Mouse (Mus musculus): ENCODE data around the gene Kcnip1. TPM values are rescaled to one million over a fixed set of nuclear protein-coding genes. Genes with fewer than 3 reads are reported as not detected.

The Kcnip1 gene
- polyA plus RNA-seq, 1 experiment from 2014 or later, result 38.8 TPM

GRCm38 (mm10) chr11:33752431-33752873, 240.5 kb downstream of the Kcnip1 start:
- H3K4me1 ChIP-seq, result peaks cover 14% of the 10 kb centered on the region
- H3K36me3 ChIP-seq, result no peaks in the 10 kb centered on the region
- no peak overlapping the region for H3K9ac ChIP-seq
- H3K4me3 ChIP-seq, result no peak overlapping the region
- no peaks in the 10 kb centered on the region for H3K27me3 ChIP-seq (replicated peaks)
- no peak overlapping the region for H3K4me2 ChIP-seq (replicated peaks)
- WGBS, result 50% methylated on average over 4 of the region's 4 CpGs
- H3K9me3 ChIP-seq, result no peaks in the 10 kb centered on the region
- no peak for ATAC-seq (ENCODE audit: low FRiP score, low read depth)
- no peak overlapping the region for H3K27ac ChIP-seq

DNA sequence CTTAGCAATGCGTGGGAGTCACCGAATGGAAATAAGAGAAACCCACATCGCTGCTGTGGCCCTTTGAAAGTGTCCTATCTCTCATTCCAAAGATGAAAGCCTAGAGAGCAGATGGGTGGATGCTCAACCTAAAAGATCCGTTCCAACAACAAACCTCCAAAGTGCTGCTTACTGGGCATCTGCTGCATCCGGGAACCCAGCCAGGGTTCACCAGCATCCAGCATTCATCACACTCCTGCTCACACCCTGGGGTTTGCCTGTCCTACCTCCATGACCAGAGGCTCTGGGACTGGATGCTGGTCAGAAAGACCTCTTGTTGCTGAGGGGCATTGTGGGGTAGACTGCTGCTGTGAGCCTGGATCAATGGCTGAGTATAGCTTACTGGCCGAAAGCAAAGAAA, 241.4 kb downstream of the Kcnip1 start:
- H3K9me3 ChIP-seq, result no peaks in the 10 kb centered on the region
- WGBS, result 91% methylated on average over 6 of the region's 6 CpGs
- H3K36me3 ChIP-seq, result no peaks in the 10 kb centered on the region
- ATAC-seq (ENCODE audit: low FRiP score, low read depth), result no peak
- no peak overlapping the region for H3K4me2 ChIP-seq (replicated peaks)
- H3K27ac ChIP-seq, result no peak overlapping the region
- H3K9ac ChIP-seq, result no peak overlapping the region
- peaks cover 6% of the 10 kb centered on the region for H3K4me1 ChIP-seq
- no peak overlapping the region for H3K4me3 ChIP-seq
- no peaks in the 10 kb centered on the region for H3K27me3 ChIP-seq (replicated peaks)

DNA sequence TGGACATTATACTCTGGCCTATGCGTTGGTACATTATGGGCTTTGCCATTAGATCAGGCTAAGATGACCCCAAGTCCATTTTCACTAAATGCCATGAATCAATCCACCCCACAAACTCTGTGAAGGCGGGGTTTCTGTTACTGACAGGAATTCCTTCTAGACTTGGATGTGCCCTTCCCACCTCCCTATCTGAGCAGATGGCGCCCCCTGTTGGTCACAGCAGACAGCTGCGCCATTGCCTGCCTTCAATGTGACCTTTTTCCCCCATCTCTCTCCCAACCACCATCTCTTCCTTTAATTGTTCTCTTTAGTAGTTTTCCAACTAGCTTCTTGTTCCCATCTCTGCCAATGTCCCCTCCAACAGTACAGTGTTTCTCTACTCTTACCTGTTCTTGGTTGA, 243.0 kb downstream of the Kcnip1 start:
- H3K9me3 ChIP-seq, result no peaks in the 10 kb centered on the region
- H3K4me1 ChIP-seq, result peaks cover 5% of the 10 kb centered on the region
- no peak overlapping the region for H3K4me2 ChIP-seq (replicated peaks)
- ATAC-seq (ENCODE audit: low FRiP score, low read depth), result no peak
- H3K4me3 ChIP-seq, result no peak overlapping the region
- WGBS, result 88% methylated on average over 4 of the region's 4 CpGs
- no peak overlapping the region for H3K27ac ChIP-seq
- no peaks in the 10 kb centered on the region for H3K27me3 ChIP-seq (replicated peaks)
- H3K36me3 ChIP-seq, result no peaks in the 10 kb centered on the region
- no peak overlapping the region for H3K9ac ChIP-seq

DNA sequence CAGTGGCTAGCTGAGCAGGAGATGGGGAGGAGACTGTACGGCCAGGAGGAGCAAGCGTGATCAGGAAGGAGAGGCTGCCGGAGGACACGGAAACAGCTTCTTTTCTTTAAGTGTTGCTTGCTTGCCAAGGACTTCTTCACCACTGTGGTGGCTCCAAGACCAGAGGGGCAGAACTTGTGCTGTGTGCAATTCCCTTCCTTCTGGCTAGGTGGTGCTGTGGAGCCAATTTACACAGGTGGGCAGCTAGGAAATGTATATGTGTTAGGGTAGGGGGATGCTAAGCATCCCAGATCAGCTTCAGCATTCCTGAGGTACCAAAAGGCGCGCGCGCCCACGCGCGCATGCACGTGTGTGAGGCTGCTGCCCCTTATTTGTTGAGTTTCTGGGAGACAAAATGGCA, 243.5 kb downstream of the Kcnip1 start:
- Histone ChIP-seq H3K4me2 (replicated peaks) (no peak overlapping the region), H3K4me1 (peaks cover 5% of the 10 kb centered on the region), H3K9ac (no peak overlapping the region), H3K27me3 (replicated peaks) (no peaks in the 10 kb centered on the region), H3K4me3 (no peak overlapping the region), H3K36me3 (no peaks in the 10 kb centered on the region), H3K27ac (no peak overlapping the region), H3K9me3 (no peaks in the 10 kb centered on the region)
- 94% methylated on average over 12 of the region's 12 CpGs for WGBS
- ATAC-seq (ENCODE audit: low FRiP score, low read depth), result no peak

GRCm38 (mm10) chr11:33748754-33749153, 244.2 kb downstream of the Kcnip1 start:
- Histone ChIP-seq H3K4me2 (replicated peaks) (no peak overlapping the region), H3K27ac (no peak overlapping the region), H3K36me3 (no peaks in the 10 kb centered on the region), H3K27me3 (replicated peaks) (no peaks in the 10 kb centered on the region), H3K4me1 (peaks cover 5% of the 10 kb centered on the region), H3K9ac (no peak overlapping the region), H3K9me3 (no peaks in the 10 kb centered on the region), H3K4me3 (no peak overlapping the region)
- WGBS, result 75% methylated on average over 5 of the region's 5 CpGs
- ATAC-seq (ENCODE audit: low FRiP score, low read depth), result no peak

- H3K4me3 ChIP-seq, result no peak overlapping the region
- no peaks in the 10 kb centered on the region for H3K27me3 ChIP-seq (replicated peaks)
- H3K27ac ChIP-seq, result no peak overlapping the region
- no peak overlapping the region for H3K4me2 ChIP-seq (replicated peaks)
- WGBS, result 78% methylated on average over 5 of the region's 5 CpGs
- peaks cover 1% of the 10 kb centered on the region for H3K4me1 ChIP-seq
- H3K9ac ChIP-seq, result no peak overlapping the region
- H3K36me3 ChIP-seq, result no peaks in the 10 kb centered on the region
- no peak for ATAC-seq (ENCODE audit: low FRiP score, low read depth)
- H3K9me3 ChIP-seq, result no peaks in the 10 kb centered on the region
Measured at GRCm38 (mm10) chr11:33747402-33747955, 245.5 kb downstream of the Kcnip1 start.

GRCm38 (mm10) chr11:33746402-33746801, 246.6 kb downstream of the Kcnip1 start:
- Histone ChIP-seq H3K9me3 (no peaks in the 10 kb centered on the region), H3K9ac (no peak overlapping the region), H3K27me3 (replicated peaks) (no peaks in the 10 kb centered on the region), H3K27ac (no peak overlapping the region), H3K36me3 (no peaks in the 10 kb centered on the region), H3K4me2 (replicated peaks) (no peak overlapping the region), H3K4me3 (no peak overlapping the region), H3K4me1 (peaks cover 5% of the 10 kb centered on the region)
- WGBS, result 72% methylated on average over 3 of the region's 3 CpGs
- no peak for ATAC-seq (ENCODE audit: low FRiP score, low read depth)

DNA sequence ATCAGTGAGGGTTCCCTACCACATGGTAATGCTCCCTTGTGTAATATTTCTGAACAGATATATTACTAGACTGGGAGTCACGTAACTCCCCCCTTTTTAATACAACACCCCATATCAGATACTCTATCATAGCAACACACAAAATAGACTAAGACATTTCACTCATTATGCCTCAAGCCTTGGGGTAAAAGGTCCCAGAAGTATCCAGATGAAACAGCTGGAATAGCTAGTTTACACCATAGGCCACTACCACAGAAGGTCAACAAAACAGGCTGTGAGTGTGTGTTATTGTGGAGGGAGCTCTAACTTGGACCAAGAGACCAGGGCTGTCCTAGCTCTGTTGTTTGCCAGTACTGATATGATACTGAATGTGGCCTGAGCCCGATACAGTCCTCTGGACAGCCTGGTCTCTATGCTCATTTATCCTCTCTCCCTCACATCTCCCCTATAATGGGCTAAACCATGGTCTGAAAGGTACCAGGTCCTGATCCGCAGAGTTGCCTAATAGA, 247.1 kb downstream of the Kcnip1 start:
- Histone ChIP-seq H3K9me3 (no peaks in the 10 kb centered on the region), H3K4me2 (replicated peaks) (no peak overlapping the region), H3K27me3 (replicated peaks) (no peaks in the 10 kb centered on the region), H3K4me1 (peaks cover 5% of the 10 kb centered on the region), H3K36me3 (no peaks in the 10 kb centered on the region), H3K4me3 (no peak overlapping the region), H3K9ac (no peak overlapping the region), H3K27ac (no peak overlapping the region)
- WGBS, result 94% methylated on average over 3 of the region's 3 CpGs
- no peak for ATAC-seq (ENCODE audit: low FRiP score, low read depth)

DNA sequence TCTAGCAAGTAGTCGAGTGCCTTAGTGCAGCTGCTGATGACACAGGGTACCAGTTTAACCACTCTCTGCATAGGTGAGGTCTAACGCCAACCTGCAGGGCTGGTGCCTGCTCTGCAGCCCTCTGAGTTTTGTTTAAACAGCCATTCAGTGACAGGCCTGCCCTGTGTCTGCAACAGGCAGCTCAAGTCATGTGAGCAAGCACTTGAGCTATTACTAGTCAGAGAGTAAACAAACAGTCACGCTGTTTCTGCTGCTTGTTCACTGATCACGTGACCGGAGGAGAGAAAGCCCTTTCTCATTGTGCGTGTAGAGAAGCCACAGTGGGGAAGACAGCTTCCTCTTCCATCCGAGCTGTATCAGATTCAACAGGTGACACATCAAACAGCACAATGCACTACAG, 248.5 kb downstream of the Kcnip1 start:
- H3K27me3 ChIP-seq (replicated peaks), result no peaks in the 10 kb centered on the region
- peaks cover 5% of the 10 kb centered on the region for H3K4me1 ChIP-seq
- H3K36me3 ChIP-seq, result no peaks in the 10 kb centered on the region
- ATAC-seq (ENCODE audit: low FRiP score, low read depth), result no peak
- H3K4me3 ChIP-seq, result no peak overlapping the region
- no peak overlapping the region for H3K9ac ChIP-seq
- H3K27ac ChIP-seq, result no peak overlapping the region
- WGBS, result 53% methylated on average over 7 of the region's 7 CpGs
- no peak overlapping the region for H3K4me2 ChIP-seq (replicated peaks)
- no peaks in the 10 kb centered on the region for H3K9me3 ChIP-seq

DNA sequence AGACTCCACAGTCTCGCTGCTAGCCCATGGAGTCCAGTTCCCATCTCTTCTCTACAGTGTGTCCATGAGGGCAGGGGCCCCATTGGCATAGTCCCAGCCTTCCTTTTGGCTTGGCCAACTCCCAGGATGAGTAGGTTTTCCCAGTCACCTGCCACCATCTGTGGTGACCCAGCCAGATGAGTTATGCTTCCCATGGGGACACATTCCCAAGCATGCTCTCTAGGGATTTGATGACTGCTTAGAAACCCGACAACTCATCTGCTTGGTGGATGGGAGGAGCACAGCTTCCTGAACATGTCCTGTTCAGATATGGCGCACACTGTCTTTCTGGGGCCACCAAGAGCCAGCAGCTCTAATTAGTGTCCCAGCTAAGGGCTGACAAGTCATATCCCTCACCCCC, 252.8 kb downstream of the Kcnip1 start:
- no peak for ATAC-seq (ENCODE audit: low FRiP score, low read depth)
- H3K9me3 ChIP-seq, result no peaks in the 10 kb centered on the region
- H3K27me3 ChIP-seq (replicated peaks), result no peaks in the 10 kb centered on the region
- no peaks in the 10 kb centered on the region for H3K36me3 ChIP-seq
- no peak overlapping the region for H3K27ac ChIP-seq
- no peak overlapping the region for H3K4me3 ChIP-seq
- H3K4me2 ChIP-seq (replicated peaks), result no peak overlapping the region
- peaks cover 5% of the 10 kb centered on the region for H3K4me1 ChIP-seq
- no peak overlapping the region for H3K9ac ChIP-seq
- WGBS, result 74% methylated on average over 3 of the region's 3 CpGs

DNA sequence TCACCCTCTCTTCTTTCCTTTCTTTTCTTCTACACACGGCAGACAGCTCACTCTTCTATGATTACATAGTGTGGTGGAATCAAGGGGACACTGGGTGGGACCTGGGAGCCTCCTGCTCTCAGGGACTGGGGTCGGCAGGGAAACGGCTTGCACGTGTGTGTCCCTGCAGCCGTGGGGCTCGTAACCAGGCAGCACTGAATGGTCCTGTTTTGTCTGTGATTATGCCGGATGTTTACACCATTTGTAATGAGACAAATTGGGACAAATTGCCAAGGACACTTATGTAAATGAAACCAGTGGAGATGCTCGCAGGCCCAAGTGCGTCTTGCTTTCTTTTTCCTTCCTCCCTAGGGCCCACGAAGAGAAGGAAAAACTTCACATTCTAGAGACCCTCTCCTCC, 256.5 kb downstream of the Kcnip1 start:
- no peak for ATAC-seq (ENCODE audit: low FRiP score, low read depth)

DNA sequence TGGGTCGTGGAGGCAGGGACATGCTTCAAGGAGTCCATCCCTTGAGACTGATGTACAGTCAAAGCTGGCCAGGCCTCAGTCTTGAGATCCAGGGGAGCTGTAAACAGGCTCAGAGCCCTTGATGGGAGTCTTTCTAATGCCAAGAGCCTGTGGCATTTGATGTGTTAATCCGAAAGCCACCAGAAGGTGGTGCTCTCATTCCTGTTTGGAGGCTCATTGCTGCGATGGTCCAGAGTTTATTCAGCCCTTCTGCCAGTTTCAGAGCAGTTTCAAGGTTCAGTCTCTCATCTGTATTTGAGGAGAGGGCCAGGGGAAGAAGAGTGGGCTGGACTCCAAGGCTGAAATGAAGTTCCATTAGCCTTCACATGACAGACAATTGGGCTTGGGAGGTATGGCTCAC, 259.7 kb downstream of the Kcnip1 start:
- no peak overlapping the region for H3K4me3 ChIP-seq
- no peaks in the 10 kb centered on the region for H3K9me3 ChIP-seq
- H3K4me2 ChIP-seq (replicated peaks), result no peak overlapping the region
- no peaks in the 10 kb centered on the region for H3K27me3 ChIP-seq (replicated peaks)
- WGBS, result 7% methylated on average over 3 of the region's 3 CpGs
- H3K27ac ChIP-seq, result no peak overlapping the region
- no peak for ATAC-seq (ENCODE audit: low FRiP score, low read depth)
- no peak overlapping the region for H3K9ac ChIP-seq
- no peaks in the 10 kb centered on the region for H3K4me1 ChIP-seq
- H3K36me3 ChIP-seq, result no peaks in the 10 kb centered on the region

More for the DNA sequence above, 256.5 kb downstream of the Kcnip1 start:
- Histone ChIP-seq H3K36me3 (no peaks in the 10 kb centered on the region), H3K4me2 (replicated peaks) (no peak overlapping the region), H3K27ac (no peak overlapping the region), H3K27me3 (replicated peaks) (no peaks in the 10 kb centered on the region), H3K4me3 (no peak overlapping the region), H3K9ac (no peak overlapping the region), H3K4me1 (no peaks in the 10 kb centered on the region), H3K9me3 (no peaks in the 10 kb centered on the region)
- WGBS, result 51% methylated on average over 10 of the region's 10 CpGs

DNA sequence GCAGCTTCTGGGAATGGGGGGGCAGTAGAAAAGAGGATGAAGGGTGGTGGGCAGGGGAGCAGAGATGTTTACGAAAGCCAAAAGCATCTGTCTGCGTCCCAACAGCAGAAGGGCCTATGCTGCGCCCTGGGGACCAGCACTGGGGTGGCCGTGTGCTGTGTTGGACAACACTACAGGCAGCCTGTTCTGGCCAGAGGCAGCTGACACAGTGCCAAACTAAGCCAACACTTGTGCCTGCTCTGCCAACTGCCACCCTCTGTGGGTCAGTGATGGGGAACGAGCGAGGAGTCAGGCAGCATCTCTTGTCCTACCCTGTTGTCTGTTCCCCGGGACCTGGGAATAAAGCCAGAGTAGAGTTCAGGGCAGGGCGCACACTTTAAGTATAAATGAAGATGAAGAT, 260.6 kb downstream of the Kcnip1 start:
- WGBS, result 83% methylated on average over 8 of the region's 8 CpGs

More for the DNA sequence above, 260.6 kb downstream of the Kcnip1 start:
- Histone ChIP-seq H3K36me3 (no peaks in the 10 kb centered on the region), H3K9ac (no peak overlapping the region), H3K27ac (no peak overlapping the region), H3K4me3 (no peak overlapping the region), H3K4me2 (replicated peaks) (no peak overlapping the region), H3K4me1 (no peaks in the 10 kb centered on the region), H3K27me3 (replicated peaks) (no peaks in the 10 kb centered on the region), H3K9me3 (no peaks in the 10 kb centered on the region)
- ATAC-seq (ENCODE audit: low FRiP score, low read depth), result no peak
